Mouse (Mus musculus): ENCODE measurements around the gene Ebf1. TPM values are rescaled to one million over a fixed set of nuclear protein-coding genes. Genes with fewer than 3 reads are reported as not detected.

The Ebf1 gene
- polyA plus RNA-seq, 1 experiment: 188 TPM

- no peaks in the 10 kb centered on the region; the same call in 1 of the 2 replicates for H3K4me1 ChIP-seq (ENCODE audit: control insufficient read depth, insufficient read depth, low read length)
- WGBS: 84% methylated on average over 11 of the region's 11 CpGs
- H3K27ac ChIP-seq (ENCODE audit: control insufficient read depth, insufficient read depth, low read depth, low read length, poor library complexity): no peak overlapping the region
- no peak for TF ChIP-seq POLR2A (IDR thresholded peaks at IDR 0.05; ENCODE audit: borderline replicate concordance, control insufficient read depth, low read depth, low read length)
- TF ChIP-seq CTCF (IDR thresholded peaks at IDR 0.05; ENCODE audit: control insufficient read depth, insufficient read depth, low read length): no peak
- no peak overlapping the region for H3K4me3 ChIP-seq (replicated peaks; ENCODE audit: control insufficient read depth, low read depth, low read length)
Observed at GRCm38 (mm10) chr11:44953863-44954262, 336.7 kb downstream of the Ebf1 start.

GRCm38 (mm10) chr11:44954362-44954761 lies 337.2 kb downstream of the Ebf1 start:
- no peak overlapping the region for H3K27ac ChIP-seq (ENCODE audit: control insufficient read depth, insufficient read depth, low read depth, low read length, poor library complexity)
- no peaks in the 10 kb centered on the region; the same call in 1 of the 2 replicates for H3K4me1 ChIP-seq (ENCODE audit: control insufficient read depth, insufficient read depth, low read length)
- WGBS: 80% methylated on average over 7 of the region's 7 CpGs
- TF ChIP-seq POLR2A (IDR thresholded peaks at IDR 0.05; ENCODE audit: borderline replicate concordance, control insufficient read depth, low read depth, low read length) (no peak), CTCF (IDR thresholded peaks at IDR 0.05; ENCODE audit: control insufficient read depth, insufficient read depth, low read length) (no peak)
- H3K4me3 ChIP-seq (replicated peaks; ENCODE audit: control insufficient read depth, low read depth, low read length): no peak overlapping the region

- WGBS: 82% methylated on average over 14 of the region's 14 CpGs
- TF ChIP-seq POLR2A (IDR thresholded peaks at IDR 0.05; ENCODE audit: borderline replicate concordance, control insufficient read depth, low read depth, low read length) (no peak), CTCF (IDR thresholded peaks at IDR 0.05; ENCODE audit: control insufficient read depth, insufficient read depth, low read length) (no peak)
Observed at GRCm38 (mm10) chr11:44962746-44963440, 345.8 kb downstream of the Ebf1 start.

GRCm38 (mm10) chr11:44969011-44969410 lies 351.9 kb downstream of the Ebf1 start:
- Histone ChIP-seq H3K4me3 (replicated peaks; ENCODE audit: control insufficient read depth, low read depth, low read length) (no peak overlapping the region), H3K4me1 (ENCODE audit: control insufficient read depth, insufficient read depth, low read length) (no peaks in the 10 kb centered on the region), H3K27ac (ENCODE audit: control insufficient read depth, insufficient read depth, low read depth, low read length, poor library complexity) (no peak overlapping the region)
- TF ChIP-seq CTCF (IDR thresholded peaks at IDR 0.05; ENCODE audit: control insufficient read depth, insufficient read depth, low read length): no peak
- TF ChIP-seq POLR2A (IDR thresholded peaks at IDR 0.05; ENCODE audit: borderline replicate concordance, control insufficient read depth, low read depth, low read length): no peak
- WGBS: 65% methylated on average over 4 of the region's 4 CpGs

More at GRCm38 (mm10) chr11:44962746-44963440, 345.8 kb downstream of the Ebf1 start:
- Histone ChIP-seq H3K4me1 (ENCODE audit: control insufficient read depth, insufficient read depth, low read length) (no peaks in the 10 kb centered on the region), H3K4me3 (replicated peaks; ENCODE audit: control insufficient read depth, low read depth, low read length) (no peak overlapping the region), H3K27ac (ENCODE audit: control insufficient read depth, insufficient read depth, low read depth, low read length, poor library complexity) (no peak overlapping the region)

DNA sequence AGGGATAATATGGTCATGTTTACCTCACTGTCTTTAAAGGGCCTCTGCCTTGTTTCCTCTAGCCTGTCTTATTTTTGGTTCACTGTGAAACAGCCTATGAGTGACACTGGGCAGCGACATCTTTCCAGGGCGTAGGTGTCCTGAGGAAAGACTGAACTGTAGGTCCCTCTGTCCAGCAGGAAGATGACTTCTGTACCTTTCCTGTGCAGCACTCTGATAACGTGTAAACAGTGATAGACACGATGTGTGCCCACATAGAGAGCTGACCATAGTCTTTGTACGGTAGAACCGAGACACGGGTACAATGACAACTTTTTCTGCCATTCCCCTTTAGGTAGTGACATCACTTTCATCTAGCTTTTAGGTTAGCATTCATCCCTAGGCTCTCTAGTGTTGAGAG lies 357.2 kb downstream of the Ebf1 start:
- TF ChIP-seq POLR2A (IDR thresholded peaks at IDR 0.05; ENCODE audit: borderline replicate concordance, control insufficient read depth, low read depth, low read length) (no peak), CTCF (IDR thresholded peaks at IDR 0.05; ENCODE audit: control insufficient read depth, insufficient read depth, low read length) (no peak)
- 77% methylated on average over 7 of the region's 7 CpGs for WGBS
- Histone ChIP-seq H3K4me1 (ENCODE audit: control insufficient read depth, insufficient read depth, low read length) (no peaks in the 10 kb centered on the region), H3K27ac (ENCODE audit: control insufficient read depth, insufficient read depth, low read depth, low read length, poor library complexity) (no peak overlapping the region), H3K4me3 (replicated peaks; ENCODE audit: control insufficient read depth, low read depth, low read length) (no peak overlapping the region)

DNA sequence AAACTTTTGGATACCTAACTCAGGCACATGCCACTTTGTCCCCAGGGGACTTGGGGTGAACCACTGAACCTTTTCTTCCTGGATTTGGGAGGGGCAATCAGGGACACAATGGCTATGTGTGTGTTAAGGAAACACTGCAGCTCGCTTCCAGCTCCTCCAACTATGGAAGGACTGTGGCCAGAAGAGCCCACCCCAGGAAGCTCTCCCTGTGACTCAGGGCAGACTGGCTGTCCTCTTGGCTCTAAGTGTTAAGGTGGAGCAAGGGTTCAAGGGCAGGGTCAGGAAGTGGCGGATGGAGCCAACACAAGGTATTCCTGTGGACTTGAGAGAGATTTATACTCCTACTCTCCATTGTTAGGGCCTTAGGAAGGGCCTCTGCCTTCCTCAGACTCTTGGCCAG lies 358.0 kb downstream of the Ebf1 start:
- no peak for TF ChIP-seq POLR2A (IDR thresholded peaks at IDR 0.05; ENCODE audit: borderline replicate concordance, control insufficient read depth, low read depth, low read length)
- no peak for TF ChIP-seq CTCF (IDR thresholded peaks at IDR 0.05; ENCODE audit: control insufficient read depth, insufficient read depth, low read length)
- 50% methylated on average over 2 of the region's 2 CpGs for WGBS
- H3K27ac ChIP-seq (ENCODE audit: control insufficient read depth, insufficient read depth, low read depth, low read length, poor library complexity): no peak overlapping the region
- H3K4me3 ChIP-seq (replicated peaks; ENCODE audit: control insufficient read depth, low read depth, low read length): no peak overlapping the region
- no peaks in the 10 kb centered on the region for H3K4me1 ChIP-seq (ENCODE audit: control insufficient read depth, insufficient read depth, low read length)

GRCm38 (mm10) chr11:44976254-44976802 lies 359.2 kb downstream of the Ebf1 start:
- Histone ChIP-seq H3K4me1 (ENCODE audit: control insufficient read depth, insufficient read depth, low read length) (no peaks in the 10 kb centered on the region), H3K27ac (ENCODE audit: control insufficient read depth, insufficient read depth, low read depth, low read length, poor library complexity) (no peak overlapping the region; the same call in 1 of the 2 replicates), H3K4me3 (replicated peaks; ENCODE audit: control insufficient read depth, low read depth, low read length) (no peak overlapping the region)
- WGBS: 84% methylated on average over 5 of the region's 5 CpGs
- no peak for TF ChIP-seq POLR2A (IDR thresholded peaks at IDR 0.05; ENCODE audit: borderline replicate concordance, control insufficient read depth, low read depth, low read length)

DNA sequence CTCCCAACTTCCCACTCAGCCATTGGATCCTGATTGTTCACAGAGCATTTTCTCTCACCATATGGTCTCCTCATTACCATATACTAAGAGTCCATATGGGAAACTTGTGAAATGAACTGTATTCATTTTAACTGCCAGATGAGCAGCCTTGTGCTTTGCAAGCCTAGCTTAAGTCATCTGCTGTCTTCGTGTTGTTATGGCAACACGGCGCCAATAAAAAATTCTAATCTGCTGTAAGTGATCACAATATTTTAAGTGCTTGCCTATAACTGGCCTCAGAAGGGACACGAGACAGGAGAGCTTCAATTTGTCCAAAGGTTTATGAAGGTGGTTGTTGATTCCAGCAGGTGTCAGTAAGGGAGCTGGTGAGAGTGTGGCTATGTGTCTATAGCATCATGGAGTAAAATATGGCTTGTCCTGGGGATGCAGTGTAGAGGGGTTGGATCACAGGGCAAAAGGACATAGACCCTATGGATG lies 360.8 kb downstream of the Ebf1 start:
- TF ChIP-seq POLR2A (IDR thresholded peaks at IDR 0.05; ENCODE audit: borderline replicate concordance, control insufficient read depth, low read depth, low read length) (no peak), CTCF (IDR thresholded peaks at IDR 0.05; ENCODE audit: control insufficient read depth, insufficient read depth, low read length) (no peak)
- Histone ChIP-seq H3K4me3 (replicated peaks; ENCODE audit: control insufficient read depth, low read depth, low read length) (no peak overlapping the region), H3K27ac (ENCODE audit: control insufficient read depth, insufficient read depth, low read depth, low read length, poor library complexity) (no peak overlapping the region), H3K4me1 (ENCODE audit: control insufficient read depth, insufficient read depth, low read length) (no peaks in the 10 kb centered on the region)
- WGBS: 87% methylated on average over 4 of the region's 4 CpGs

Measured in bone marrow, adult 2 months (tissue).